In the genomic region with DNA sequence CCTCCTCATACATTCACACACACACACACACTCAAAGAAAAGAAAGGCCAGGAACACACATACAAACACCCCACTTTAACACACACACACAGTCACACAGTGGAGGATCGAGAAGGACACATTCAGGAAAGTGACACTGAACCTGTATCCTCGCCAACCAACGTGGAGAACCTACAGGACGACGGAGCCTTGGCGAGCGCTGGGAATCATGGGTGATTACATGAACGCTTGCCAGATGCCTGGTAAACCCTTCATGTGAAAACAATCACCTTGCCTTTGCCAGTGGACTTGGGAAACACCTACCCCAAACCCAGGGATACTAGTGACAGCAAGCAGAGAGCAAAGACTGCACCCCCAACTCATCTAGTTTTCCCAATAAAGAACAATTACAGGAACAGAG, we compare ENCODE assay signal across 26 mouse cellular contexts.
"Had no signal": no experiment of that assay in that cellular context is flagged by ENCODE, and none has a peak within 500 bp of the region (broad histone marks: within the 10 kb centered on the region; RNA-seq: fewer than 3 reads in every experiment).

No protein-coding gene starts in this region.

- H3K9me3 ChIP-seq: heart, embryonic 13.5 days; heart, embryonic 15.5 days; hindbrain, embryonic 12.5 days; intestine, embryonic 15.5 days; limb, embryonic 15.5 days; liver, embryonic 12.5 days had no signal

- ATAC-seq: hindbrain, embryonic 16.5 days; inflammation-experienced regulatory T-cells, adult 6 months; intestine, embryonic 15.5 days; intestine, postnatal 0 days; liver, embryonic 12.5 days had no signal

- H3K27ac ChIP-seq: gastrocnemius, adult 2 months; heart, adult 2 months; heart, embryonic 13.5 days; heart, embryonic 15.5 days; hindbrain, embryonic 12.5 days; hindbrain, embryonic 14.5 days; intestine, embryonic 15.5 days; layer of hippocampus, adult 2 months; left cerebral cortex, adult 2 months; limb, embryonic 15.5 days; liver, embryonic 12.5 days; liver, embryonic 14.5 days had no signal

- H3K9ac ChIP-seq: heart, embryonic 13.5 days; heart, embryonic 15.5 days; hindbrain, embryonic 12.5 days; hindbrain, embryonic 14.5 days; intestine, embryonic 15.5 days; limb, embryonic 15.5 days; liver, embryonic 12.5 days; liver, embryonic 14.5 days had no signal

- H3K4me2 ChIP-seq: heart, embryonic 11.5 days; heart, embryonic 13.5 days; heart, embryonic 15.5 days; hindbrain, embryonic 12.5 days; hindbrain, embryonic 14.5 days; intestine, embryonic 15.5 days; limb, embryonic 15.5 days; liver, embryonic 12.5 days had no signal

- H3K27me3 ChIP-seq: hindbrain, embryonic 12.5 days had no signal

- H3K4me1 ChIP-seq: liver, embryonic 12.5 days had no signal

- H3K36me3 ChIP-seq: heart, embryonic 13.5 days; heart, embryonic 15.5 days; hindbrain, embryonic 12.5 days; intestine, embryonic 15.5 days; limb, embryonic 15.5 days; liver, embryonic 12.5 days had no signal

- H3K4me3 ChIP-seq: gastrocnemius, adult 2 months; heart, adult 2 months; heart, embryonic 13.5 days; heart, embryonic 15.5 days; hindbrain, embryonic 12.5 days; intestine, embryonic 15.5 days; layer of hippocampus, adult 2 months; left cerebral cortex, adult 2 months; limb, embryonic 15.5 days; liver, embryonic 12.5 days had no signal

- DNase-seq: gastrocnemius, adult 2 months; gastrocnemius, postnatal 10 days; gastrocnemius, postnatal 25 days; heart, adult 11 months; heart, adult 2 months; heart, postnatal 14 days; heart, postnatal 36 days; kidney, adult 18-20 months; kidney, adult 8-10 months; kidney, postnatal 10 days; kidney, postnatal 25 days; kidney, postnatal 4 days had no signal
